Mouse (Mus musculus) gastrocnemius, postnatal 25 days (tissue): ENCODE results near the gene Tmem220. TPM values are rescaled to one million over a fixed set of nuclear protein-coding genes. Genes with fewer than 3 reads are reported as not detected.
A peak's percentile ranks its signal among the peaks of the same experiment; 100 is the strongest.

Source experiments
- DNase-seq: peaks from one replicate; pipeline ENCODE4 v3.0.0; 2022
- long read RNA-seq, 2 experiments: library from polyadenylated mRNA; stranded (forward); transcript quantifications; one replicate each; pipeline ENCODE4 v2.0.0; 2021
- total RNA-seq, 2 experiments: library from RNA; stranded (reverse); gene quantifications; 1 replicate in 1 of 2; 2 replicates in 1 of 2; pipeline ENCODE4 v1.2.3; 2021

The Tmem220 gene
- total RNA-seq: under 1 TPM; 0.28 to 0.96 TPM
- long read RNA-seq, experiment 1, partial matches to known transcripts: 0 of 2 reads
- long read RNA-seq, experiment 1, other reads (novel, unspliced or antisense): 2 of 2 reads
- long read RNA-seq, experiment 2, partial matches to known transcripts: 0 of 3 reads
- long read RNA-seq, experiment 2, other reads (novel, unspliced or antisense): 0 of 3 reads

DNA sequence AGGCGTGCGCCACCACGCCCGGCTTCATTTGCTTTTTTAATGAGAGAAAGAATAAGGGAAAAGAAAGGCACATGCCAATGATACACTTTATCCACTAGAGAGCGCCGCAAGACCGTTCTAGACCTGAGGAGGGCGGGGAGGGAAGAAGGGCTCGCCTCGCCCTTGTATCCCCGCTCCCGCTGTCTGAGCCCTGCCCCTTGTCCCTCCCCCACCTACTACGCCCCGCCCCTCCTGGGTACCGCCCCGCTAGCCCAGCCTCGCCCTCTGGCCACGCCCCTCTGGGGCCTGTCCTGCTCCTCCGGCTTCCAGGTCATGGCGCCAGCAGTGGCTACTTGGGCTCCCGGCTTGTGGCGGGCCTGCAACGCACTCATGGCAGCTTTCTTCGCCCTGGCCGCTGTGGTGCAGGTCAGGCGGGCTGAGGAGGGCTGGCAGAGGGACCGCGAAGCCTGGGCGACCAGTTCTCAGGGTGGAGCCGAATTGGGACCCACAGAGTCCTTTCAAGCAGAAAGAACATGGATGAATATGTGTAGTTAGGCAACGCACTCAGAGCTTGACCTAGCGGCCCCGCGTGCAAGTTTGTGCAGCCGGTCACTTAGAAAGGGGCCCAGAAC is at the start of gene Tmem220:
Gene Tmem220 (plus strand): TSS at position 288 of the 611 bp plus-strand sequence.
- DNase-seq: peak; percentile 97

DNA sequence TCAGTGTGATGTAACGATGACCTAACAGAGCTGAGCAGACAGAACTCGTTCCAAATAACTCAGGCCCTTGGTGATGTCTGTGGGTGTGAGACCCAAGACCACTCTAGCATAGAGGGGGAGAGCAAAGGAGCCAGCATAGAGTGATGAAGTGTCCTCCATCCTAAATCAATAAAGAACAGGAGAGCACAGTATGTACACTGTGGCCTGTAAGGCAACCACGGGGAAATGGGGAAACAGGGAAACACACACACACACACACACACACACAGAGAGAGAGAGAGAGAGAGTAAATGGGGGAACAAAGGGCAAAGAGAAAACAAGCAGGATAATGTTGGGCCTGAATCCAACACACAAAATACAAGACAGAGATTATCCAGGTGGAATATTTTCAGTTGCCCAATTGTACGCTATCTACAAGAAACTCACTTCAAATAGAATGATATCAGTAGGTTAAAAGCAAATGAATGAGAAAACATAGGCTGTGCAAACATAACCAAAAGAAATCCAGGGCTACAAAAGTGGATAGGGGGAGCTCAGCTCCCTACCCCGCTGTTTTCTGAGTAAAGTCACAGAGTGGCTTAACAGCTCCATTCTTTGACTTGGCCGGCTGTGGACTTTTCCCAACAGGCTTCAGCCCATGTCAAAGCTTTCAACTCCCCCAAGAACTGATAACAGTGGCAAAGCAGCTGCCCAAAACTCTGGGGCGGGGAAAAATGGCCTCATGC is 49.2 kb upstream of the Tmem220 start:
- DNase-seq: no peak

DNA sequence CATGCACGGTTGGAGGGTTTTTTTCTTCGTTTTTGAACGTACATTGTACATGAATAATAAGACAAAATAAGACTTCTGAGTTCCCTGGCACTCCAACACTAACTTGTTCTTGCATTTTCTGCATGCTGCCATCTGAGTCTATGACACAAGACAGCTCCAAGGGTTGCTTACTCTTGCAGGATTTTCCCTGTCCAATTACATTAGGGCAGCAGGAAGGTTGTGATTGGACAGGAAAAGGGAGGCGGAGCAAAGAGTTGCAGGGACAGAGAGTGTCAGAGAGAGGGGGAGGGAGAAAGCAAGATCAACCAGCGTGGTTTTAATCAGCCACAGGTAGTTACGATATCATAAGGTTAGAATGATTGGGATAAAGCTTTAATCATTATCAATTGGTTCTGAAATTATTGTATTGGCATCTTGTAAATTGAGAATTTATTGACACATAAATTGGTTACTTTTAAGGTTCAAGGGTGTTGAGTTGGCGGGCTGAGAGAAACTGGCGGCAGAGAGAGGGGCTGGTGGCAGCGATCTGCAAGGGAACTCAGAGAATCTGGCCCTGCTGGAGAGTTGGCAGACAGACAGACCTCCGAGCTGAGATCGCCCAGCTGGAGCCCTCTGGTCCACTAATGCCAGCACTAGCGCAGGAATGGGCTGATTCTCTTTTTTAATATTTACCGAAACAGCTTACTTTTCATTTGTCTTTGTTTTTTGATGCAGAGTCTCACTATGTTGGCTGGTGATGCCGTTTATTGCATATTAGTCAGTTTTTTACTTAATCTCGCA is 43.4 kb upstream of the Tmem220 start:
- DNase-seq: no peak

DNA sequence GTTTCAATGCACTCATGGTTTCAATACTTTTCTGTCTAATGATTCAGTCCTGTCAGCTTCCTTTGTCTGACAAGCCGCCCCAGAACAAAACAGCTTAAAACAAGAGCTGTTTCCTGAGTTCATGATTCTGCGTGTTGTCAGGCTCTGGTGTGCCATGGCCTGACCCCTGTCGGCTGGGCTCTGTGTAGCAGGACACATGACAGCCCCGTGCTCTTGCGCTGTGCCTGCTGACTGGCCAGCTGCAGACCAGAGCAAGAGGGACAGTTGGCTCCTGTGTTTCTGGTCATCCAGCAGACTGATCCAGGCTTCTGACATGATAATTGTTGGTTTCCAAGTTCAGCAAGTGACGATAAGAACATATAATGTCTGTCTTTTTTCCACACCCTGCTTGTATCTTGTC is 42.2 kb upstream of the Tmem220 start:
- DNase-seq: peak; percentile 16

DNA sequence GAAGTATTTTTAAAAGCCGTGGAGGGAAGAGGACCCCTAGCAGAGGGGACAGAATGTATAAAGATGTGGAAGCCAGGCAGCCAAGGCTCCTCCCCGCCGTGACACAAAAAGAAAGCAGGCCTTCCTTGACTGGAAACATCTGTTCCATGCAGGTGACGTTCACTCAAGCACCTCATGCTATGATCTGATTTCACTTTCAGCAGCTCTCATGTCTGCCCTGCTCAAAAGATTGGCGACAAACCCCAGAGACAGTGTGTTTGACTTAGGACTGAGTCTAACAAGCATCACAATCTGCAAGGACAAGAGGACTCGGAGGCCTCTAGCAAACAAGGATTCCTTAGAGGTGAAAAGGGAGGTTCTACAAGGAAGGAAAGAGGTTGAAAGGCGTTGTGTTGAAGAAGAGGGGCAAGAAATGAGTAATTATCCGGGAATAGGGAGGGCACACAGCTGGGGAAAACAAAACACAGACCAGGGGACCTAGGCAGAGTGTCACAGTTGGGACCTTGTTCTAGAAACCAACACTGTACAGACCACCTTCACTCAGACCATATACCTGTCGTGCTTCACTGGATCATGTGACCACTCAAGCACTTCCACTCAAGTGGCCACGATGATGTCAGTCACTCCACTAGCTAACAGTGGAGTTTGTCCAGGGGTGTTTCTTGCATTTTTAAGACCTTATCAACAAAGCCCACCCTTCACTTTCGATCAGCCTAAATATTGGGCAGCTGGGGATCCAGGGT is 41.4 kb upstream of the Tmem220 start:
- DNase-seq: no peak

DNA sequence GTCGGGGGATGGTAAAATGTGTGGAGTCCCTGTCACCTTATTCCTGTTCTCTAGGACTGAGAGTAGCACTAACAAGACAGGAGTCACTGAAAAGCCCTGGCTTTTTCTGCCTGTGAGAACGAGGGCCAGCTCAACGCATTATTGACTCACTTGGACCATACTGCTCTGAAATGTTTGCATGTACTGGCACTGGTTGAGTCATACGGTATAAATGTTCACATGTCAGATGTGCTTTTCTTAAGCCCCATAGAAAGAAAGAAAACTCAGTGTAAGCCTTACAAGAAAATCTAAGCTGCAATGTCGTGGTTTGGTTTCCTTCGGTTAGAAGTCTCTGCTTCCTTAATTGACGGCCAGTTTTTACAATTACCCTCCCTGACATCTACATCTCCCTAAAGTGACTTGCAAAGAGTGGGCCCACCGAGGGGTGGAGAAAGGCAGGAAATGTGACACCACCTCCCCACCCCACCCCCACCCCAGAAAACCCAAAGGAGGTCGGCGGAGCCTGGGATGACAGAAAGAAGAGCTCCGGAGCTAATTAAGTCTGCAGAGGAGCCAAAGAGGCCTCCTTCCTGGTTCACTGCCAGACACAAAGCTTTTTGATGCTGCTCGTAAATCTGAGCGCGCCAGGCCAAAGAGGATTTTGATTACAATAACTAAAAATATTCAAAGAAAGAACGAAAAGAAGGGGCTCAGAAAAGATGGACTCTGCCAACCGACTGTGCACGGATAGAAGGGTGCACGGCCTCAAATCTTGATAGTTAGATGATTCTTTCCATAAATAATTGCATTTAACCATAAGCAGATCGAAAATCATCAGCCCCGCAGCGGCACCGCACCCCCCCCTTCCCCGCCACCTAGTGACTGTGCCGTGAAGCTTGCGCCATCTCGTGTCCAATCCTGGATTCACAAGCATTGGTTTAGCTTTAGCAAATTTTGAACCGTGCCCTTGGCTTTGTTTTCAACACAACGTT is 40.5 kb upstream of the Tmem220 start:
- DNase-seq: no peak

DNA sequence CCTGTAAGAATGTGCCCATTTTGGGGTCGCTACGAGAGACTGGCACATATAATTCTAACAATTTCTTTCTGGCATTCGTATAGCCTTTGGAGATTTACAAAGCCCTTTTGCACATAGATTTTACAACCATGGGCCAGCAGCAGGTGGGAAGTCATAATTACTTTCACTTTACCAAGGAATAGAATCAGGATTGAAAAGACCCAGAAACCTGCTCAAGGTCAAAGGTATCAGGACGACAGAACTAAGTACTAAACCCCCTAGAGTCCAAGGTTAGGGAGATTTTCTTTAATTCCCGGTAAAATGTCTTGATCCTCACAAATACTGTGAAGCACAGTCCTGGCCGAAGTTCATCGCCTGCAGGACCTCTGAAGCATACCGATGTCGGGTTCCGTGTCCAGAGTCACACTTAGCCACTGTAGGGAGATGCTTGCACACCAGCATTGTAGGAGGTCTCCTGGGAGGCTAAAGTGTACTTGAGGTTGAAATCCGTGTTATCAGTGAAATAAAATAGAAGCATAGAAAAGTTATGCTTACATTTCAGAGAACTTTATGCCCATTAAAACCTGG is 39.7 kb upstream of the Tmem220 start:
- no peak for DNase-seq

DNA sequence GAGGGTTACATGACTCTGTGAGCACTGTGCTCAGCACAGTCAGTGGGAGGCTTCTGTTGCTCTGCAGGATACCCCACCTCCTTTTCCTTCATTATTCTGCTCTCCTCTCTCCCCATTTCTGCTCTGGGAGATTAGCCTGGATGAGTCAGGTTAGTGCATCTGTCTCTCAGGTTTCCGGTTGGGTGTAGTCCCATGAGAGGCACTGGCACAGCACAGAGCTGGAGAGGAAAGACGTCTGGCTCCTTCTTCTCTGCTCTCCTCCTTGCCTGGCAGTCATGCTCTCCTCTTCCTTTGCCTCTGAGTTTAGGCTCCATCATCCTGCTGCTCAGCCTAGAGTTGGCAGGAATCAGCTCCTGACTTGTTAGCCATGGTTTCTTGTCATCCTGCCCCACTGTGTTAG is 32.8 kb upstream of the Tmem220 start:
- no peak for DNase-seq

DNA sequence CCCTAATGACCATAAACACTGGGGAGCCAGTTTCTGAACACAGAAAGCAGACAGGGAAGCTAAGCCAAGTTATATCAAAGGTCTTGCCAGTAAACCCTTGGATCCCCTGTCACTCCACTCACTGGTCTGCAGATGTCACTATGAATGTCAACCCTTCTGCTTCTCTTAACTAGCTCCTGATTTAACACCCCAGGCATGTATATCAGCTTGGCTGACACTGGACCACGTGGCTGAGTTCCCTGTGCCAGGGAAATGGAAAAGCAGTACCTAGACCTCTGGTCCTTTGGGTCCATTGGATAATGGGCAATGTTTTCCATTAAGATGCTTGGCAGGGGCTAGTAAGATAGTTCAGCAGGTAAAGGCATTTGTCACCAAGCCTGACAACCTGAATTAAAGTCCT is 31.3 kb upstream of the Tmem220 start:
- DNase-seq: no peak

DNA sequence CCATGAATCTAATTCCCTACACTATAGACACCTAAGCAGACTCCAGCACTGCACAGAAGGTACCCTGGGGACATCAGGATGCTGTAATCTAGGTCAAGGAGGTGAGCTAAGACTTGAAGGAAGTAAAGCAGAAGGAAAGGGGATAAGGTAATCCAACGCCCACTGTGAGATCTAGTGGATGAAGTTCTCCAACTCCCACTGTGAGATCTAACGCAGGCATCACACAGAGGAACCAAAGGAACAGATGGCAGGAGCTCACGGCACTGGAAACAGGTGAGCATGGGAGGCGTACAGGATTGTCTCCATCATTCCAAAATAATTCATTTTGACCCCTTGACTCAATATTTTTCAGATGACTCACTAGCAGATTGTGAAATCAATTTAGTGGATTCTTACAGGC is 28.5 kb upstream of the Tmem220 start:
- DNase-seq: no peak

DNA sequence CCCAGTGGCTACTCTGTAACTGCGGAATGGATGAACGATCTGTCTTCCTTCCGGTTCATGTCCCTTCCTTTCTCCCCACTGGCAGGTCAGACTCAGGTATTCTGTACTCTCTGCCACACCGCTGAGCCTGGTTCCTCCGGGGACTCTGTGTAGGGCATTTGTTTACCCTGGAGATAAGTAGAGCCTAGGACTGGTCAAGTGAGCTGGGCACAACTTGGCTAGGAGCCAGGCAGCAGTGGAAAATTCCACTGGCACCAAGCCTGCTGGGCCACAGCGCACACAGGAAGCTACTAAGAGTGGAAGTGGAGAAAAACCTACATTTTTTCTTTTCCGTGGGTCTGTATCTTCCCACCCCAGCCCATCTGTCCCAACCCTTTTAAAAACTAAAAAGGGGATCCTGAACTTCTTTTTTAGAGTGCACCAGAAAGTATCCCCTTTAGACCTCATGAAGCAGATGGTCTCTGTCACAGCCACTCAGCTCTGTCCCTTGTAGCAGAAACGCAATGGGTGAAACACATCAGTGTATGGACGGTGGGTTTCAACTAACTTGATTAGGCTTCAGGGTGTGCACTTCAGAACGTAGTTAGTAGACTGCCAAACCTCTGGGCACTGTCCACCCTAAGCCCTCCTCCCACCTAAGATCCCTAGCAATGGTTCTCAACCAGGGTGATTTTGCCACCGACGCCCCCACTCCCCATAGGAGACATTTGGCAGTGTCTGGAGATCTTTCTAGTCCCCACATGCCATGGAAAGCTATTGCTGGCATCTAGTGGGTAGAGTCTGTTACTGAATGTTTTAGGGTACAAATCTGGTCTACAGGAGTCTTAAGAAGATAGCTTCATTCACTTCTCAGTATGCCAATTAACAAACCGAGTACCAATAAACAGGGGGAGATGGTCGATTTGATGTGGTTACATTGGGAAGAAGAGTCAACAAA is 26.2 kb upstream of the Tmem220 start:
- DNase-seq: no peak

DNA sequence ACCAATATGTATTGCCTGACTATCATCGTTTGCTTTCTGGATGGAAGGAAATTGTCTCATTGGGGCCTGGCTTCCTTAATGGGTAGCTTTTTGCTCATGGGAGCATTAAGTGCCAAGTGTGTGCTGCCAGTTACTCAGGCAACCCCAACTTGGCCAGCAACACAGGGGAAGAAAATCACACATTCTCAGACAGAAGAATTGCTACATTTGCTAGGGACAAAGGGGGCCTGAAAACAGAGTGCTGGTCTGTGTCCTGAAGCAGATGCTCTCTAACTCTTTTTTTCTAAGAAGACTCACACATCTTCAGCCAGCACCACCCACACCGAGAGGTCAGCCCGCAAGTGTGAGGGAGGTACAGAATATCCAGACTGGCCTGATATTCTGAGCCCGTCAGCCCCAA is 24.3 kb upstream of the Tmem220 start:
- DNase-seq: no peak

DNA sequence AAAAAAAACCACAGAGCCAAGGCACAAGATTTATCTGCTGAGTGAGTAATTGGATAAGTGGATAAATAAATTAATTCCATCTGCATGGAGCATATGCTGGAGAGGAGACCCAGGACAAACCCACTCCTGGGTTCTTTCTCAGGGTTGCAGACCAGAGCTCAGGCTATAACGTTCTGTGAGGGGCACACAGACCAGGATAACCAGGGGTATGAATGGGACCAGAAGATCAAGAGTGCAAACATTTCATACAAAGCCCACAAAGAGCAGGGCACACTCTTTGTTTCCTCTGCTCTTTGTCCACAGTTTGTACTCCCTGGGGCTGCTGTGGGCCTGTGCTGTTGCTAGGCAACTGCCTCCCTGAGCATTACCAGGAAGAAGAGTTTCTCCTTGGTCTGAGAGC is 23.2 kb upstream of the Tmem220 start:
- no peak for DNase-seq

DNA sequence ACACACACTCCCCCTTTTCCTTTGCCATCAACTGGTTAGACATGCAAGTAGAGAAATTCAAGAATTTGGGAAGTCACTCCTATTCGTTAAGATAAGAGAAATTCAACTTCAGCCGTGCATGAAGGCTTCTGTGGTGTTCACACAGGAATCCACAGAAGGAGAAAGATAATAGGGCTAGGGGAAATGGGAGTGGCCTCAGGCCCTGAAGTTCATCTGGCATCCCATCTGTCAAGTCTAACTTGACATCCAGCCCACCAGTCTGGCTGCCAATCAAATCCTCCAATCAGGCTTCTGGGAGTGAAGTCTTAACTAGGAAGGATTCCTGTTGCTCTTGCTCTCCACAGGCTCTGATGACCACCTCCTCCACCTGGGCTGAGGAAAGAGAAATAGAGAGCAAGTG is 22.0 kb upstream of the Tmem220 start:
- no peak for DNase-seq

DNA sequence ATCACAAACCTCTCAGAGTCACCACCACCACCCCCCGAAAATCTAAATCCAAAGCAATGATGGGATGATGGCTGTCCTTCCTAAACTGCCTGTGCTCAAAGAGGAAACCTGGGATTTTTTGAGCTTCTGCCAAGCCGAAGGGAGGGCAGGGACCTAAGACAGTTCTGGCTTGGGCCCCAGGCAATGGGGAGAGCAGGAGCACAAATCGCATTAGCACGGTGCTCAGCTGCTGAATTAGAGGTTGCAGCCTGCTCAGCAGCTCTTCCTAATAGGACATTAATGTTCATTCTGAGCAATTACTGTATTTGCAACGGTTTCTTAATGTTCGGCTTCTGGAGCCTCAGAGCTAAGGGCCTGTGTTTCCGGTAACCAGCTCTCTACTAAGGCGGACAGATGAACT is 17.0 kb upstream of the Tmem220 start:
- DNase-seq: no peak

DNA sequence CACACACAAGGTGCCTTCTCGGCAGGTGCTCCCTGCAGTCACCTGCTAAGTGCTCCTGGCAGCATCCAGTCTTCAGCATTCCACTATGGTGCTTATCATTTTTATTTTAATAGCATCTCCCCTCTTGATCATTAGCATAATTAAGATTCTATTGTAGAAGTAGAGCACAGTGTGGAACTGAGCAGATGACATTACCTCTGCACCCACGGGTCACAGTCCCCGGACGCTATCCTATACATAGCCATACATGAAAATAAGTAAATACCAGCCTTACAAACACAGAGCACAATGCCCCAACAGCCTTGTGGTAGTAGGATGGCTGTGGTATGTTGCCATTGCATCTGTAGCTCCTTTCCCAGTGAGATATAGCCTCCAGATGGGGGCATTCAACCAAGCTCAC is 16.4 kb upstream of the Tmem220 start:
- no peak for DNase-seq

DNA sequence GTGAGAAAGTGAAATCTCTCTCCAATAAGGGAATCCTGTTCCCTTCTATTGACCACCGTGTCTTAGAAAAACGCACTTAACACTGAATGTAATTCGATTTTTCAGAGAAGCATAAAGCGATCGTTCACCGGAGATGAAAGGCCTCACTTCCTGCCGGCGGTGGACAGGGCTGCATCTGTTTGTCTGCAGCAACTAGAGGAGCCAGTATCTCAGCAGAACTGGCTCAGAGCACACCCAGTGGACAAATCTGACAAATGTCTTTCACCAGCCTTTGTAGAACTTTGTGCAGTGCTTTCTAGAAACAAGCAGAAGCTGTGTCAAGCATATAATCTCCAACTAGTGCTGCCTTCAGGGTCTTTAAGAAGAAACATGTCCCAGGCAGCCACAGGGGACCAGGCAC is 14.5 kb upstream of the Tmem220 start:
- DNase-seq: no peak

DNA sequence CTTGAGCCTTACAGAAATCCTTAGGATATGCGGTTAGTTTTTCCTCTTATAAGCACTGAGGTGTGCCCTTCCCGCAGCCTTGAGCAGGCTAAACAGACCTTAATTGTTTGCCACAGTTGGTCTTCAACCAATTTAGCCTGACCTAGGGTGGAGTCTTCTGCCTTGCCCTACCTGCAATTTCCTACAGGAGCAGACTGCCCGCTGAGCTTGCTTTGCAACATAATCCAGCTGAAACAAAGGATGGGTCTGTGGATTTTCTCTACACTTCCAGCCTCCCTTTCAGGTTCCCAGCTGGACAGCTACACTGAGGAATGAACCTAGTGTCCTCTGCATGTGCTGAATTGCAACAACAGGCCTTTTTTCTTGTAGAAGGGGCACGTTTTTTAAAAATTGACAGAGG is 13.3 kb upstream of the Tmem220 start:
- no peak for DNase-seq

DNA sequence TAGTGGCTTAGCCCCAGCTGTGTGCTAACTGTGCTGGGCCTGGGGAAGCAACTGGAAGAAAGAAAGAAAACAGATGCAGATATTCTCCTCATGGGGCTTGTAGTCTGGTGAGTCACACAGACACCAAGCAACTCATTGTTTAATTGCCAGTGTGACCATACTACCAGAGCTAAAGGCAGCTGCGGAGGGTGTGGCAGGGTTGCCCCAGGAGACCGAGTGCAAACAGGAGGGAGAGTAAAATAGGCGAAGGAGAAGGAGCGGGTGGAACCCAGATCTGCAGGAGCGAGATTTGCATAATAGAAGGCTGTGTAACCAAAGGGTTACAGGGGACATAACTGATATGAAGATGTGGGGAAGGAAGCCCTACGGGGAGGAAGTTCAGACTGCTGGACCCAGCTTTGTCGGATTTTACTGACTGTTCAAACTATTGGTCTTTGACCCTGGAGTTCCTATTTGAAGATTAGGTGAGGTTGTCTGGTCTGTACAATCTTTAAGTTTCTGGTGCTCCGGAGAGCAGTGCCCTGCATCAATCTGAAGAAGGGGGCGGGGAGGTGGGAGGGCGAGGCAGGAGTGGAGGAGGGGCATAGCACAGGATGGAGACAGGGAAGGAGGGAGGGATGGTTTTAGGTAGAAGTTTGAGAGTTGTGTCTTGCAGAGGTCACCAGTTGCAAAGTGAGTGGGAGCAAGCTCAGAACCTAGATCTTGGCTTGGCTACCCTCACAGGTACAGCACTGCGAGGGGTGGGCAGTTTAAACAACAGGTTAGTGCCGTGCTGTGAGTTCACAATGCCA is 7.0 kb upstream of the Tmem220 start:
- DNase-seq: peak; percentile 51
